Mouse (Mus musculus) hindbrain, embryonic 11.5 days (tissue): ENCODE measurements around the gene Vgll4. TPM values are rescaled to one million over a fixed set of nuclear protein-coding genes. Genes with fewer than 3 reads are reported as not detected.
A peak's percentile ranks its signal among the peaks of the same experiment; 100 is the strongest.

ENCODE experiments used
- ATAC-seq: fragments of 200-750 bp; cut with Nextera tagmentation; 2 replicates; pipeline ENCODE4 v1.8.0; 2017; ENCODE audit warnings: mild to moderate bottlenecking, moderate TSS enrichment, moderate library complexity; ENCODE audit not compliant: low FRiP score
- DNase-seq: peaks from one replicate; pipeline ENCODE4 v3.0.0-alpha.2; 2015; ENCODE audit warnings: low spot score
- H3K27ac ChIP-seq: fragments of 300-500 bp; sonication (generic); 2 replicates; pipeline ENCODE4 v1.5.1; 2014; ENCODE audit warnings: mild to moderate bottlenecking, low read depth, low read length
- H3K27me3 ChIP-seq: fragments of 300-500 bp; sonication (generic); 2 replicates; pipeline ENCODE4 v1.6.1; 2014; ENCODE audit warnings: mild to moderate bottlenecking, low read length, moderate library complexity, mixed read lengths; ENCODE audit not compliant: control insufficient read depth, insufficient read depth
- H3K36me3 ChIP-seq: fragments of 300-500 bp; sonication (generic); 2 replicates; pipeline ENCODE4 v1.6.1; 2014; ENCODE audit warnings: mild to moderate bottlenecking, low read length, moderate library complexity, mixed read lengths; ENCODE audit not compliant: control insufficient read depth, insufficient read depth
- H3K4me1 ChIP-seq: fragments of 300-500 bp; sonication (generic); replicated peaks from 2 replicates; pipeline ENCODE4 v1.6.1; 2014; ENCODE audit warnings: low read length, mixed read lengths; ENCODE audit not compliant: control insufficient read depth, insufficient read depth
- H3K4me2 ChIP-seq: fragments of 300-500 bp; sonication (generic); replicated peaks from 2 replicates; pipeline ENCODE4 v1.6.1; 2014; ENCODE audit warnings: mild to moderate bottlenecking, low read depth, low read length
- H3K4me3 ChIP-seq: fragments of 300-500 bp; sonication (generic); 2 replicates; pipeline ENCODE4 v1.5.1; 2014; ENCODE audit warnings: low read depth, low read length
- H3K9ac ChIP-seq: fragments of 300-500 bp; sonication (generic); 2 replicates; pipeline ENCODE4 v1.6.1; 2014; ENCODE audit warnings: low read depth, low read length
- H3K9me3 ChIP-seq: fragments of 300-500 bp; sonication (generic); 2 replicates; pipeline ENCODE4 v1.6.1; 2016; ENCODE audit warnings: low read length; ENCODE audit not compliant: control insufficient read depth
- WGBS: fragments of 180-500 bp; shearing (Covaris S2); extraction: QIAGEN DNeasy Blood & Tissue Kit; methylation state at CpG from one replicate; pipeline ENCODE4 v1.1.7; 2014; 5-methylcytosine and 5-hydroxymethylcytosine counted together
- polyA plus RNA-seq: library from polyadenylated mRNA; unstranded; fragments of >200 nt; fragmentation: Nextera tagmentation; extraction: Ambion mirVana; gene quantifications from 2 replicates; pipeline ENCODE4 v1.2.1, GENCODE M21; 2014

Vgll4 gene
- polyA plus RNA-seq, 1 experiment from 2014 or later: 59.3 TPM

GRCm38 (mm10) chr6:114854368-114854767 is 115.4 kb downstream of the Vgll4 start:
- Histone ChIP-seq H3K27ac (no peak overlapping the region), H3K27me3 (no peaks in the 10 kb centered on the region), H3K4me3 (no peak overlapping the region), H3K4me1 (0 out of 2 replicates have a peak, but pooled peaks cover 2% of the 10 kb centered on the region), H3K36me3 (no peaks in the 10 kb centered on the region), H3K4me2 (no peak overlapping the region), H3K9me3 (no peaks in the 10 kb centered on the region), H3K9ac (no peak overlapping the region)
- ATAC-seq (0 out of 2 replicates have a peak, but pooled peaks have one; percentile 17), DNase-seq (no peak)
- whole genome bisulfite sequencing: 40% methylated on average over 2 of the region's 2 CpGs

GRCm38 (mm10) chr6:114852739-114853138 is 117.1 kb downstream of the Vgll4 start:
- DNase-seq (no peak), ATAC-seq (peak; percentile 39; the same call in 1 of the 2 replicates)
- no peaks in the 10 kb centered on the region for H3K36me3 ChIP-seq
- H3K27me3 ChIP-seq: no peaks in the 10 kb centered on the region
- H3K9me3 ChIP-seq: no peaks in the 10 kb centered on the region
- H3K27ac ChIP-seq: no peak overlapping the region
- 0 out of 2 replicates have a peak, but pooled peaks cover 2% of the 10 kb centered on the region for H3K4me1 ChIP-seq
- no peak overlapping the region for H3K4me3 ChIP-seq
- H3K9ac ChIP-seq: no peak overlapping the region
- 32% methylated on average over 3 of the region's 3 CpGs for WGBS
- no peak overlapping the region for H3K4me2 ChIP-seq

- Histone ChIP-seq H3K4me3 (no peak overlapping the region), H3K36me3 (no peaks in the 10 kb centered on the region), H3K4me2 (no peak overlapping the region), H3K9ac (no peak overlapping the region), H3K27me3 (no peaks in the 10 kb centered on the region), H3K4me1 (0 out of 2 replicates have a peak, but pooled peaks cover 2% of the 10 kb centered on the region), H3K27ac (no peak overlapping the region), H3K9me3 (no peaks in the 10 kb centered on the region)
- WGBS: 38% methylated on average over 7 of the region's 7 CpGs
- ATAC-seq (no peak), DNase-seq (no peak)
These were observed 118.1 kb downstream of the Vgll4 start for GRCm38 (mm10) chr6:114851688-114852087.

- Histone ChIP-seq H3K4me2 (no peak overlapping the region), H3K27me3 (no peaks in the 10 kb centered on the region), H3K36me3 (no peaks in the 10 kb centered on the region), H3K9me3 (no peaks in the 10 kb centered on the region), H3K27ac (no peak overlapping the region), H3K9ac (no peak overlapping the region), H3K4me1 (peaks cover 5% of the 10 kb centered on the region; the same call in 1 of the 2 replicates), H3K4me3 (no peak overlapping the region)
- 94% methylated on average over 8 of the region's 8 CpGs for WGBS
- DNase-seq (no peak), ATAC-seq (no peak)
These were observed 120.0 kb downstream of the Vgll4 start for GRCm38 (mm10) chr6:114849787-114850186.

- Histone ChIP-seq H3K9me3 (no peaks in the 10 kb centered on the region), H3K36me3 (no peaks in the 10 kb centered on the region), H3K27me3 (no peaks in the 10 kb centered on the region), H3K9ac (no peak overlapping the region), H3K4me3 (no peak overlapping the region), H3K27ac (no peak overlapping the region), H3K4me2 (no peak overlapping the region), H3K4me1 (peaks cover 5% of the 10 kb centered on the region; the same call in 1 of the 2 replicates)
- DNase-seq (no peak), ATAC-seq (no peak)
- whole genome bisulfite sequencing: 74% methylated on average over 7 of the region's 7 CpGs
These were observed 121.0 kb downstream of the Vgll4 start for GRCm38 (mm10) chr6:114848761-114849160.

- no peaks in the 10 kb centered on the region for H3K9me3 ChIP-seq
- WGBS: 81% methylated on average over 12 of the region's 12 CpGs
- no peak overlapping the region for H3K4me3 ChIP-seq
- H3K4me2 ChIP-seq: no peak overlapping the region
- DNase-seq: no peak
- H3K27me3 ChIP-seq: no peaks in the 10 kb centered on the region
- no peak overlapping the region for H3K27ac ChIP-seq
- no peak for ATAC-seq
- no peak overlapping the region for H3K9ac ChIP-seq
- no peaks in the 10 kb centered on the region for H3K36me3 ChIP-seq
- peaks cover 5% of the 10 kb centered on the region; the same call in 1 of the 2 replicates for H3K4me1 ChIP-seq
These were observed 122.1 kb downstream of the Vgll4 start for GRCm38 (mm10) chr6:114847582-114848174.

GRCm38 (mm10) chr6:114846153-114846772 is 123.5 kb downstream of the Vgll4 start:
- H3K4me3 ChIP-seq: no peak overlapping the region
- H3K9ac ChIP-seq: no peak overlapping the region
- 16% methylated on average over 4 of the region's 4 CpGs for WGBS
- H3K4me1 ChIP-seq: peaks cover 5% of the 10 kb centered on the region; the same call in 1 of the 2 replicates
- no peaks in the 10 kb centered on the region for H3K36me3 ChIP-seq
- DNase-seq (peak; percentile 49), ATAC-seq (peak; percentile 63)
- H3K4me2 ChIP-seq: no peak overlapping the region
- H3K27me3 ChIP-seq: no peaks in the 10 kb centered on the region
- H3K9me3 ChIP-seq: no peaks in the 10 kb centered on the region
- H3K27ac ChIP-seq: peak overlapping the region; percentile 52

- DNase-seq: no peak
- Histone ChIP-seq H3K27ac (no peak overlapping the region), H3K9me3 (no peaks in the 10 kb centered on the region), H3K4me3 (no peak overlapping the region), H3K27me3 (no peaks in the 10 kb centered on the region), H3K4me1 (peaks cover 8% of the 10 kb centered on the region; the same call in 1 of the 2 replicates), H3K4me2 (no peak overlapping the region), H3K36me3 (no peaks in the 10 kb centered on the region), H3K9ac (no peak overlapping the region)
- ATAC-seq: no peak
- WGBS: 86% methylated on average over 2 of the region's 2 CpGs
These were observed 126.9 kb downstream of the Vgll4 start for GRCm38 (mm10) chr6:114842863-114843262.

- peaks cover 8% of the 10 kb centered on the region; the same call in 1 of the 2 replicates for H3K4me1 ChIP-seq
- H3K4me3 ChIP-seq: no peak overlapping the region
- H3K27ac ChIP-seq: no peak overlapping the region
- no peak overlapping the region for H3K9ac ChIP-seq
- ATAC-seq (no peak), DNase-seq (no peak)
- no peaks in the 10 kb centered on the region for H3K27me3 ChIP-seq
- no peak overlapping the region for H3K4me2 ChIP-seq
- WGBS: 63% methylated on average over 3 of the region's 3 CpGs
- no peaks in the 10 kb centered on the region for H3K36me3 ChIP-seq
- H3K9me3 ChIP-seq: no peaks in the 10 kb centered on the region
These were observed 127.7 kb downstream of the Vgll4 start for GRCm38 (mm10) chr6:114842131-114842530.
